Mouse (Mus musculus): ENCODE data around the gene Cog6.

DNA sequence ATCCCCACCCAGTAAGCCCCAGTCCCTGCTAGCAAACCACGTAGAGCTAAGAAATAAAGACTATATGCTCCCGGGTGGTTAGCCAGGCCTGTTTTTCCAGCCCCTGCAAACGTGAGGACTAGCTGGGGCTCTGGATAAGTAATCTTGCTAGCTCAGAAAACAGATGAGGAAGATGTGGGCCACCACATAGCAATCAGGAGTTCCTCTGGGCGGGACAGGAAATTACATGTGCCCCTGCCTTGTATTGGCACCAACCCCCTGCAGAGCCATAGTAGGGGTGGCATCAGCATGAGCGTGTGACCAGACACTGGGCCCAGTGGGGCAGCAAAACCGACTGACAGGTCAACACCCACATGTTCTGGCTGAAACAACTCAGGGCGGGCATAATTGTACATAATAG lies 44.1 kb downstream of the Cog6 start:
- TF ChIP-seq POLR2A (IDR thresholded peaks at IDR 0.05; ENCODE audit: borderline replicate concordance, extremely low read depth, insufficient read depth, insufficient read length, poor library complexity, severe bottlenecking): no peak
- no peak for TF ChIP-seq CTCF (IDR thresholded peaks at IDR 0.05; ENCODE audit: borderline replicate concordance, extremely low read depth, insufficient read depth, insufficient read length)
